Mouse (Mus musculus): ENCODE results near the gene A830005F24Rik.
A peak's percentile ranks its signal among the peaks of the same experiment; 100 is the strongest.

DNA sequence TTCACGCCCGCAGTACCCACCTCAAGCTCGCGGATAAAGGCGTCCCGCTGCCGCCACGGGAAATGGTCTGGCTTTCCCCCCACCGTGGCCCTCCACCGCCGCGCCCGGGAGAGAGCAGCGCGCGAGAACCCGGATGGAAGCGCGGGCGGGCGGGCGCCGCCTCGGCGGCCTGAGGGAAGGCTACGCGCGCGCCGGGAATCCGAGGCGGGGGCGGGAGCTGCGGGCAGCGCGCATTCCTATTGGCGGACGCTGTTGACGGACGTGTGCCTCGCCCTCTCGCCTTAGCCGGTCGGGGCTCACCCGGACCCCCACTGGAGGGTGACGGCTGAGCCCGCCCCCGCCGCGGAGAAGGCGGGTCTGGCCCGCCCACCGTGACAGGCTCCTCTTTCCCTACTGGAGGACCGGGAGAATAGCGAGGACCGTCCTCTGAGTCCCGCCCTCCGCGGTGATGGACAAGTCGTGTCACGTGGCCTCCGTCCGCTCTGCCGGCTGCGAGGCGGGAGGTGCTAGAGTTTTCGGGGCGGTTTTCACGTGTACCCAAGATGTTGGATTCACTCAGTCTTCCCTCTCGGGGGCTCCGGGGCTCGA, 33.1 kb downstream of the A830005F24Rik start:
- TF ChIP-seq CTCF (IDR thresholded peaks at IDR 0.05; ENCODE audit: borderline replicate concordance, insufficient read depth, low read depth, low read length) (no peak), POLR2A (IDR thresholded peaks at IDR 0.05; ENCODE audit: borderline replicate concordance, insufficient read depth, low read length) (peak; percentile 36)
